Mouse (Mus musculus) CD4-positive, CD25-positive, alpha-beta regulatory T cell, adult 4 months (primary cell): ENCODE results near the gene Btbd9. TPM values are rescaled to one million over a fixed set of nuclear protein-coding genes. Genes with fewer than 3 reads are reported as not detected.

Experiments used
- ATAC-seq: one replicate; pipeline ENCODE4 v1.8.0; 2017
- polyA plus RNA-seq, 2 experiments: library from polyadenylated mRNA; unstranded; fragments of 100-300 nt; shearing (Covaris generic); gene quantifications; one replicate each; pipeline ENCODE4 v1.2.1; 2017

The Btbd9 gene
- polyA plus RNA-seq, 2 experiments from 2014 or later = 58.9 to 82.9 TPM

DNA sequence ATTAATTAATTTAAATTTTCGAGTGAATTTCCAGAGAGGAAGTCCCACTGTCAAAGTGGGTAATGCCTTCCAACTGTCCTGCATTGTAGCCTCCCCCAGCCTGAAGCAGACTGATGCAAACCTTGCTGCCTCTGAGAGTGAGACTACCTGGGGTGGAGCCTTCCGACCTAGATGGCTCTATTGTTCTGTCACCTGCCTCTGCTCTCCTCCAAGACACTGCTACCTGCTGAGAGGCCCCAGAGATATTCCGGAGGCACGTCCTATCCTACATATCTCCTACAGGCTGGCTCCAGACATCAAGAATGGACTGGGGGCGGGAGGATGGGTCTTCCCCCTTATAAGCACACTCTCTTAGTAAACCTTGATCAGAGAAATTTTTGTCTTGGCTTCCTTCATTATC, 22.0 kb upstream of the Btbd9 start:
- ATAC-seq = no peak

DNA sequence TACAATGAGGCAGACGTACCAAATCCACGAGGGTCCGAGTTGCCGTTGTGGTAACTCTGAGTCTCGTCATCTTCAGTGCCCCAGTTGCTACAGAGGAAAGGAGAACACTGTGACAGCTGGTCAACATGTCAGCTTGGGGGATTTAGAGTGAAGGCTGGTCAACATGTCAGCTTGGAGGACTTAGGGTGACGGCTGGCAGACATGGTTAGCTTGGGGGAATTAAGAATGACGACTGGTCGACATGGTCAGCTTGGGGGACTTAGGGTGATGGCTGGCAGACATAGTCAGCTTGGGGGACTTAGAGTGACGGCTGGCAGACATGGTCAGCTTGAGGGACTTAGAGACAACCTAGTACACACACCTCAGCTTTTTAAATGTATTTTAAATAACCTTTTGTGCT, 21.5 kb upstream of the Btbd9 start:
- ATAC-seq = no peak

DNA sequence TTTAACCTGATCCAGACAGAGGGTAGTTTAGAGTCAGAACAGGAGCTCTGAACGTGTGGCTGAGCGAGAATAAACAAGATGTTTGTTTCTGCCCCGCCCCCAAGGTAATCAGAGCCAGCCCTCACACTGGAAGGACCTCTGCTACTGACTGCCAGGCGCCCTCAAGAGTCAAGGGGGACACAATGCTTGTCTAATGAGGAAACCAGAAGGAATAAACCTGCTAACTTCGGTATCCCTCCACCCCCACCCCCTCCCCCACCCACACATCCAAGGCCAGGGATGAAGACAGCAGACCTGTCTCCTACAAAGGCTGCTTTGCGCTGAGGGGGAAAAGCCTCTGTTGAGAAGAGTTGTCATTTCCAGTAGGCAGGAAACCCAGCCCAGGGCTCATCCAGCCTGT, 18.6 kb upstream of the Btbd9 start:
- no peak for ATAC-seq

DNA sequence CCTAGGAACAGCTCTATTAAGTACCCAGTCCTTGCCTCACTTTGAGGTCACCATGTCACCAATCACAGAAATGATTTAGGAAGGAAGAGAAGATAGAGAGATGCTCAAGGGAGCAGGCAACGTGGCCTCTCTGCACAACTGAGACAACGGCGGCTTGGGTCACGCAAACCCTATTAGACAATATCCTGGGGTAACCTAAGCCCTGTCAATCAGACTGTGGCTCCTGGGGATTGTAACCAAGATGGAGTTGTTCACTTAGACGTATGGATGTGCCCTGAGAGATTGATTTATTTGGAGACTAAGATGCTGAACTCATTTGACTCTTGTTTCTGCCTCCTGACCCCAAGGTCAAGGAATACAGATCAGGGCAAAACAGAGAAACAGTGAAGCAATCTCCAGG, 18.1 kb upstream of the Btbd9 start:
- no peak for ATAC-seq

DNA sequence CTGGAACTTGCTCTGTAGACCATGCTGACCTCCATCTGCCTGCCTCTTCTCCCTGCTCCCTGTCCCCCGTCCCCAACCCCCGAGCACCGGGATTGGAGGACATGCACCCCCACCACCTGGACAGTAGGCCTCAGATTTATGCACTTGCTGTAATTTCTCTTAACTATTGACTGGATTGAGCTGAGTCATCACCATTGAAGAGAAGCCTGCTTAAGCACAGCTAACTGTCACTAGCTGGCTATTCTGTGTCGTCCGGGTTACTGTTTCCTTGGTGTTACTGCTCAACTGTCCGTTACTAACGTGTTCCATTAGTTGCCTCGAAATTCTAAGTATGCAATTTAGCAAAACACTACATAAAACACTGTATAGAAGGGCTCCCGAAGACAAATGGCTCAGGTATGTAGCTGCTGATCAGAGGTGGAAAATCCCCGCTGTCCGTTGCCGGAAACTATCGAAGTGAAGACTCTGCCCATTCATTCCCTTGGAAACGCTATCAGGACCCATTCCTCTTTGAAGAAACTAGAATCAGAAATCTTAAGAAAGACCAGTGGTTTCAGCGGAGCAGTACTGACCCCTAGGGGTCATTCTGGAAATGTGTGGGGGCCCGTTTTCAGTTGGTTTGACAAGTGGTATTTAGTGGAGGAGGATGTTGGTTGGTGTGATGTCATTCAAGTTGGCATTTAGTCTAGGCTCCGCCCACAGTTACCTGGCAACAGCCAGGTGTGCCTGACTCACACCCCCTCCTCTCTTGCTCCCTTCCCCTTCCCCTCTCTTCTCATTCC, 14.3 kb upstream of the Btbd9 start:
- ATAC-seq = peak; percentile 47

DNA sequence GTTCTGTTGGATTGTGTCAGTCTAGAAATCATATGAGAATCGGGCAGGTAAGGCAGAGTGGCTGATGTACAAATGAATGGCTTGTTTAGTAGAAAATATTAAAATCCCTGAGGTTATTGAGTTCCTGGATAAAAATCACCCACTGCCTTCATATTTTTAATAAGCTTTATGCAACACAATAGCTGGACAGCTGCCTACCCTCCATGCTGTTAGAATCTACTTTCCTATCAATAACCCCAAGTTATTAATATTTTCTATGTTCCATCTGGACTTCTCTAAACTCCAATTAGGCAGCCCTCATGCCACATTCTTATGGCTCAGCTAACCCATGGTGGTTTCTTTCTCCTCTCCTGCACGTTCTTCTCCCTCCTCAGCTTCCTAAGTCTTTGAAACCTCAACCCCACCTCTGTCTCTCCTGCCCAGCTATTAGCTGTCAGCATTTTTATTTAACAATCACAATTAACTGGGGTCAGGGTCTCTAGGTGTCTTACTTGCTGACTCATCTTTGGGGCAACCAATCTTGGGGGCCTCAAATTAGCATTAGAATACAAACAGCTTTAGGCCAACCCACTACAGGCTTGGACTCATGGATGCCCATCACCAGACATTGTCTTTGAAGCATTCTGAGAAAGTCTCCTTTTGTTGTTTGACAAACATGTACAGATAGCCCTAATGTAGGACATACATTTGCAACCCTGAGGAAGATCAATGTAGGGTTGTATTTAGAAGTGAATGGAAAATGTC, 7.1 kb upstream of the Btbd9 start:
- no peak for ATAC-seq

DNA sequence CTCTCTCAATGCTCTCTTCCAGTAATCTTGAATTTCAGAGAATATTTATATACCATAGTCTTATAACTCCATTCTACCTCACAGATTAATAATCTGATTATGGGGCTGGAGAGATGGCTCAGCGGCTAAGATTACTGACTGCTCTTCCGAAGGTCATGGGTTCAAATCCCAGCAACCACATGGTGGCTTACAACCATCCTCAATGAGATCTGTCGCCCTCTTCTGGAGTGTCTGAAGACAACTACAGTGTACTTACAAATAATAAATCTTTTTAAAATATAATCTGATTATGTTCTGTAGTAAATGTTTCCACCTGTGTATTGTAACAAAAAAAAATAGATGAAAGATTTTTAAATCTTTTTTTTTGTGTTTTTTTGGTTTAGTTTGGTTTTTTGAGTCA, 6.0 kb upstream of the Btbd9 start:
- ATAC-seq = no peak

DNA sequence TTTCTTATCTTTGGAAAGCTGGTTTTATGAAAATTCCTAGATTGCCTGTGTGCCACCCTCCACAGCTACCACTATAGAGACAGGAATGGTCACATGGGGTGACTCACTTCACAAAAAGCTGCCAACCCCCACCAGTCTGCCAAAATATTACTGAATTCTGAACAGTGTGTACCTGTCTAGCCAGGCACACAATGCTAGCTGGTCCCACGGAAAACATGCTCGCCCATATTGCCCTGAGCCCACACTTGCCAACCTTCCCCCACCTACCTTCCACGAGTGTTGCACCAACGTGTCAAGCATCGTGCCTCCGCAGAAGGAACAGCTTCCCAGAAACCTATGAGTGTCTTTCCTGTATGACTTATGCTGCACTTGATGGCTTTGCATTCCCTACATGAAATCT, 4.9 kb upstream of the Btbd9 start:
- no peak for ATAC-seq

DNA sequence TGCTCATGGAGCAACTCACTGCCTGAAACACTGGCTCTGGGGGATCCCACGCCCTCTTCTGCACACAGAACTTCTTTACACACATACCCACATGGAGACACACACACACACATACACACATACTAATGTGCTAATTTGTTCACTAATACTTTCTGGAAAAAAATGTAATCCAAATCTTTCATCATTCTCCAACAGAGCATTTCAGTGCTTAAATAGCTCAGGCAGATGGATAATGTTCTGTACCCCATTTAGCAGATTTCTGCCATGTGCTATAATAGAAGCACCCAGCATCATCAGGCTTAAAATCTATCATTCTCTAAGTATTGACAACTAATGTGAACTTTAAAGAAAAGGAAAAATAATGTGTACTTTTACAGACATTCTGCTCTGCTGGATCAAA, 4.5 kb upstream of the Btbd9 start:
- no peak for ATAC-seq

DNA sequence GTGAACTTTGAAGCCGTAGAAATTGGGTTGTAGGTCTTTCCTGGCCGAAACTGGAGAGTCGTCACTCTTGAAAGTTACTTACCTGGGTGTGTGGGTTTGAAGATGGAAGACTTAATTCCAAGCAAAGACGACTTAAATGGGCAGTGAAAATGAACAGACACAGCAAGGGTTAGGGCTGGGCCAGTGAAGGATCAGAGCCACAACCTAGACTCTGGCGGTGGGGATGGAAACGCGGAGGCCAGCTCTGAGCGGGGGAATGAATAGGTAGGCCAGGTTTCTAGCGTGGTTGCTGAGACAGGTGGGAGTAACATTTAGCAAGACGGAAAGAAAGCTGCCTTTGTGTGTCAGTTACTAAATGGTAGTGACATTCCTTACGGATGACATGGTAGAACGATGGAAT, 658 bp upstream of the Btbd9 start:
- no peak for ATAC-seq

DNA sequence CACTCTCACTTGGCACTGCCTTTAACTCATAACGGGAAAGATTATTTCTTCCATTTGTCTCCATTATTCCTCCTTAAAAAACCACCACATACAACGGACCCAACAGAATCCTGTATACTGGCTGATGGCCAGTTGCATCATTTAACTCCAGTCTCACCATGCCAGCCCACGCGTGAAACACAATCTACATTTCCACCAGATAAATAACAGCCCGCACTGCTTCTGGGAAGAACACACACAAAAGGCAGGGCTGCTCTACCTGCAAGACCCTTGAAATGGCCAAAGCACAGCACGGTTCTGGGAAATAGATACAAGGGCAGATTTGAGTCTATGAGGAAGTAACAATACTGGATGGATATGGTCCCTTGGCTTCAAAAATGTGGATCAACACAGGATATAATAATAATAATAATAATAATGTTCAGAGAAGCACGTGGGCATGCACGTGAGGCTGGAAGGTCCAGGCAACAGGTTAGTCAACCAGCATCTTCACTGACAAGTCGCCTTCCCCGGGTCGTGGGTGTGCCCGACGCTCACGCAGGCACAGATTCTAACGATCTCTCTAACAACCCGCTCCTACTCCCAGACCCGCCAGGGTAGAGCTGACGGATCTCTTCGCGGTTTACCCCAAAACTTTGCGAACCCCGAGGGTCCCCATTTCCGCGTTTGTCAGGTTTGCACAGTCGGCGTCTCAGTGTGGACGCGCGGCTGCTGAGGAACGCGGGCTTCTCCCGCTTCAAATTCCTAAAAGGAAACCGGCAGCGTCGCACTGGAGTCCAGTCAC, 975 bp downstream of the Btbd9 start:
- ATAC-seq = no peak

DNA sequence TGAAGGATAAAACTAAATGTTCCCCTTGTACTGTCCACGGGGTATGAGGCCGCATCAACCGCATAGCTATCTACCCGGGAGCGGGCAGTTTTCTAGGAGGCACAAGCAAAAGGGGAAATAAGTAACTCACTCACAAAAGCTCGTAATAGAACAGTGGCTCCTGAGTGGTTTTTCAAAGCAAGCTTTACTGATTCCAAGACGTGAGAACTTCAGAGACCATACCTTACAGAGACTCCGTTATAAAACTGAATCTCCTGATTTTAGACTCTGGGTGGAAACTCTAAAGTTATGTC, 1.6 kb downstream of the Btbd9 start:
- no peak for ATAC-seq

DNA sequence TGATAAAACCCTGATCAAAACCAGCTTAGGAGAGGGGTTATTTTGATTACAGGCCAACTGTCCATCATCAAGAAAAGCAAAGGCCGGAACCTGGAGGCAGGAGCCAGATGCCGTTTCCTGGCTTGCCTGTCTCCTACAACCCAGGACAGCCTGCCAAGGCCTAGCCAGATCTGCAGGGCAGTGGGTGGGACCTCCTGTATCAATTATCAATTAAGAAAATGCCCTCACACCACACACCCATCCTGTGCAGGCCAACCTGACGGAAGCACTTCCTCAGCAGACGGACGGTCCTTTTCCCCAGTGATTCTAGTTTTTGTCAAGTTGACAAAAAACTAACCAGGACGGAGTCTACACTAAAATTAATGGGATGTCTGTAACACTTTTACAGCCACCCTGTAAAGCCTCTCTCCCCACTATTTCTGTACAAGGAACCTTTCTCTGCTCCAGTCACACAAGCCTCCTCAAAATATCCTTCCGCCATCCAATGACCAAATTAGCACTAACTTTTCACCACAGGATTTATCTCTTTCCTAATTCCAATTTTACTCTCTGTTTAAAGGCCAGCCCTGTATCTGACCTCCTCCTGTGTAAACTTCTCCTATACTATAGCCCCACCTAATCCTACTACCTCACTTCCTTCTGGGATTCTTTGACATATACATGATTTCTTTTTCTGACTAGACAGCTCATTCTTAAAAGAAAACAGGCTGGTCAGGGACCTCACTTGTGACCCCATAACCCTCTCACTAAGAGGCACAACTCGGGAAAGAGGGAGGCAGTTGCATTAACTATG, 2.1 kb downstream of the Btbd9 start:
- no peak for ATAC-seq

DNA sequence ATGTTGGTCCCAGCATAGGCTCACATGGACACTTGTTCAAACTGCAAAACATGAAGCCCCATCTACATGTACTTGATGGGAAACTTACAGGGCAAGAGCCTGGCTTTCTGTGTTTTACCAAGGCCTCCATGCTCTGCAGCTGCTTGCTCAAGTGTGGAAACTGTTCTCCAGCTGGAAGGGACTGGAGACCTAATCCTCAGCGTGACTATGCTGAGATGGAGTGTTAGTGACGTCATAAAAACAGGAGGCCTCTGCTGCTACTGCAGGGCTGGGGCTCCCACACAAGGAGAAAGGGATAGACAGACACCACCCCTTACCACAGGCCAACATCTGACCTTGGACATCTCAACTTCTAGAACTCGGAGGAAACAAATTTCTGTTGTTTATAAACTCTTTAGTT, 5.3 kb downstream of the Btbd9 start:
- ATAC-seq = no peak

DNA sequence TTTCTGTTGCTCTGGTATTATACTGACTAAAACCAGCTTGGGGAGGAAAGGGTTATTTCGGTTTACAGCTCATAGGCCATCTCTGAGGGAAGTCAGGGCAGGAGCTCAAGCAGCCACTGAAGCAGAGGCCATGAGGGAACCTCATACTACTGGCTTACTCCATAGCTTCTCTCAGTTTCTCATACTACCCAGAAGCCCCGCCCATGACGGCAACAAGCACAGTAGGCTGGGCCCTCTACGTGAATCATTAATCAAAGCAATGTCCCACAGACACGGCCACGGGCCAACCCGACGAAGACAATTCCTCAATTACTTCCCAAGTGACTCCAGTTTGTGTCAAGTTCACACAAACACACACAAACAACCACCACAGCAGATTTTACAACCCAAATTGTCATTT, 6.1 kb downstream of the Btbd9 start:
- no peak for ATAC-seq

DNA sequence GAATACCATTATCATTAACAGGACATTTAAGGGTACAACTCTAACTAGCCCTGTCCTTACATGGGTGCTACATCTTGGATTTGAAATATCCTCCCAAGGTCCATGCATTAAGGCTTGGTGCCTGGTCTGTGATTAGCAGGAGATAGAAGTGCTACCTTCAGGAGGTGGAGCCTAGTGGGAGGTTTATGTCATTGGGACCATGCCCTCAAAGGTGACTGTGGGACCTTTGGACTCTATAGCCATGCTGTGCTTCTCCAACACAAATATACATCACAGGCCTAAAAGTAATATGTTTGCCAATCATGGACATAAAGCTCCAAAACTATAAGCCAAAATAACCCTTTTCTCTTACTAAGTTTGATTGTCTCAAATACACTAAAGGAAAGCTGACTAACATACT, 7.8 kb downstream of the Btbd9 start:
- ATAC-seq = no peak

DNA sequence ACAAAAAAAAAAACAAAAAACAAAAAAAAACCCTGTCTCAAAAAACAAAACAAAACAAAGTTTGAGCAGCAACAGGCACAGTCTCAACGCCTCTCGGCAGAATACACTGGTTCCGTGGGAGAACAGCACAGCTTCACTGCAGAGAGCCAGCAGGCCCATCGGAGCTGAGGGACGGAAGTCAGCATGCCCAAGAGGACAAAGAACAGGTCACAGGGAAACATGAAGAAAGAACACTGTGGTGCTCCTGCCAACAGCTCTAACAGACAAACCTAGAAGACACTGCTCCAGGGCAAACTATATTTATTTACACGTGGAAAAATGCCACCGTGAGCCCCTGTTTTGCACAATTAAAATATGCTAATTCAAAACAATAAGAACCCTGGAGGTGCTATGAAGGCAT, 11.3 kb downstream of the Btbd9 start:
- no peak for ATAC-seq

DNA sequence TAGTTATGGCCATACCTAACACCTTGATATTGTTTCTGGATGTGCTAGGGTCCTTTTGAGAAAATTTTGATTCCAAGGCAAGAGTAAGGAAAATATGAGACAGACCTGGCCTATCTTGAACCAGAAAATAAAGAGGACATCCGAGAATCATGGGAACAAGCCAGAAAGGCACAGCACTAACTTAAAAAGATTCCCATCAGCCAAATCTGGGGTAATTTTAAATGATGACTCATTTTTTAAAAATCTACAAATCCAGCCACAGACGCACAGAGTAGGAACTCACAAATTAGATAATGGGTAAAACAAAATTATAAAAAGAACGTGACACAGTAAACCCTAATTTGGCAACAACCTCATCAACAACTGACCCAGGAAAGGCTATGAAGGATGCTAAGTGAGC, 11.9 kb downstream of the Btbd9 start:
- ATAC-seq = no peak

DNA sequence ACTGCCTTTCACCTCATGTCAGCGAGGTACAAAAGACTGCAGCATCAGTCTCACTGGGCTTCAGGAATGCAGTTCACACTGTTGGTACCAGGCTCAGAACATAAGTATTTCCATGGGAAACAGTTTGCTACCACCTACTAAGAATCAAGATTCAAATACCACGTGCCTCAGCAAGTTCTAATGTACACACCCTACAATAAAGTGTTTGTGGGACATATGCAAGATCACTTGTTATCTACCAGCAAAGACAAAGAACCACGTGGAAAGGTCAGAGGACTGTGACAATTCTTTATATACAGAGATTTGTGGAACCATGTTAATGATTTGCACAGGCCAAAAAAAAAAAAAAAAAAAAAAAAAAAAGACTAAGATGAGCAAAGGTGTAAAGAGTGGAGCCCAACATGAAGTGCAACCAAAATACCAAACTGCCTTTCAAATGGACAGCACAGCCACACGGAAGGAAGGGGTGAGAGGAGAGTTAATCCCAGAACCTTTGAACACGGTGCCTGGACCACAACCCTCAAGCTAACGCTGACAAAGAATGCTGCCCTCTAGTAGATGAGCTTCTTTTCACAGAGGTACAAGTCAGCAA, 12.7 kb downstream of the Btbd9 start:
- no peak for ATAC-seq

DNA sequence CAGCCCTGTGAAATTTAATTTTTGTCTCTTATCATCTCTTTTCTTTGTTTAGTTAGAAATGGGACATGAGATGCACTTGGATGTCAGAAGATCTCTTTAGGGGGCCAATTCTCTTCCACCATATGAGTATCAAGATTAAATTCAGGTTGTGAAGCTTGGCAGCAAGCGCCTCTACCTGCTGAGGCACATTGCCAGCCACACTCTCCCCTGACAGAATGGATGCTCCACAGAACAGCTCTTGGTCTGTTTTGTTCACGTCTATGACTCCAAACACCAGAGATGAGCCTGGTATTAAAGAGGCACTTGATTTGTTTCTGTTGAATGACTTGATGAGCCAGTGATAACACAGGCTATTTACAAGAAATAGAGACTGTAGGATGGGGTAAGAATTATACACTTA, 13.5 kb downstream of the Btbd9 start:
- ATAC-seq = no peak

DNA sequence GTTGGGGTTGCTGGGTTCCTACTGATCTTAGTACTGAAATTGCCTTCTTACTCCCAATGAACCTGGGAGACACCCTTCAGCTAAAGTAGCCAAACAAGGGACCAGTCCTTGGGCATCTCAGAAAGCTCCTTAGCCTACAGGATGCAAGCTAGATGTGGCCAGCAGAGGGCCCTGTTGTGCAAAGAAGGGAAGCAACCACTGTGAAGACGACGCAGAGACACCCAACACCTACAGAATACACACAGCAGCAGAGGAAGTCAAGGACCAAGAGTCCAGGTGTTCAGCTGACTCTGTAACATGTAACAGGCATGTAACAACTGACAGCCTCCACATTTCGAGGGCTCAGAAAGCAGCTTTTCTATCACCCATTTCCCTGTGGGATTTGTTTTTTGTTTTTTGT, 16.8 kb downstream of the Btbd9 start:
- peak; percentile 79 for ATAC-seq

DNA sequence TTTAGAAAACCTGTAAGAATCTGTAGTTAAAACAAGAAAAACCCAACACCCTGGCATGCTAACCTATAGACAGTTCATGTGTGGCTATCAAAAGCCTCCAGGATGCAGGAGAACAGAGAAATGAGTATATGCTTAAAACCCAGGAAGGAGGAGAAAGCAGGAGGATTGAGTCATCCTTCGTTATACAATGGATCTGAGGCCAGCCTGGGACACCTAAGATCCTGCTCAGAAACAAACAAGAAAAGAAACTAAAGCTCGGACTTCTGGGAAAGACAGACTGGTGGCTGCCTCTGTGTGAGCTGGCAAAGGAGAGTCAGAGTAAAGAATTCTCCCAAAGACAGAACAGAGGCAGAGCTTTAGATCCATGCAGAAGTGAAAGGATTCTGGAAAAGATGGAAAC, 17.7 kb downstream of the Btbd9 start:
- no peak for ATAC-seq

DNA sequence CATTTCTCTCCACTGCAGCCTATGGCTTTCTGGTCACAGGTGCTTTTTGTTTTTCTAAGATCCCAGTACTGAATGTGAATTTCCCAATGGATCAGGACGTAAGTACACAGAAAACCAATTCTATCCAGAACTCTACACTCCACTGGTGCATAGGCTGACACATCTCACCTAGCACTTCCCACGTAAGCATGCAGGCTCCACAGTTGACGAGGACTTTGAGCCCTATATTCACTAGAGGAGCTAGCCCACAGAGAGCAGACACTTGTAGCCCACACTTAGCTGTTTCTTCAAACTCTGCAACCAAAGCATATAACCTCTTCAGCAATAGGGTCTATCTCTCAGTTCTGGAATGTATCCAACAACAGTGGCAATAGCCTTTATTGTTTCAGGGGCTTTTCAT, 19.8 kb downstream of the Btbd9 start:
- ATAC-seq = no peak
